Mouse (Mus musculus) hematopoietic stem cell, adult 5-6 weeks (primary cell): ENCODE measurements around the gene Ktn1. TPM values are rescaled to one million over a fixed set of nuclear protein-coding genes. Genes with fewer than 3 reads are reported as not detected.

Experiments
- ATAC-seq, 2 experiments: fragments of 125-278 bp in 1 of 2; replicated peaks in 1 of 2; 2 replicates each; pipeline ENCODE4 v1.8.0; 2016 to 2017; ENCODE audit warnings: inconsistent platforms in 2 of 2, mild to moderate bottlenecking in 2 of 2, moderate number of reproducible peaks in 2 of 2, low read depth in 1 of 2, moderate TSS enrichment in 1 of 2; ENCODE audit not compliant: low FRiP score in 2 of 2, poor library complexity in 2 of 2, severe bottlenecking in 2 of 2, insufficient read depth in 1 of 2, low TSS enrichment in 1 of 2
- total RNA-seq: library from RNA; stranded (forward); fragments of 172-1452, 232-1000 nt; gene quantifications from 2 replicates; pipeline ENCODE4 v1.2.3, GENCODE M21; 2017

Gene Ktn1
- 104 and 115 TPM in 2 replicates for total RNA-seq

DNA sequence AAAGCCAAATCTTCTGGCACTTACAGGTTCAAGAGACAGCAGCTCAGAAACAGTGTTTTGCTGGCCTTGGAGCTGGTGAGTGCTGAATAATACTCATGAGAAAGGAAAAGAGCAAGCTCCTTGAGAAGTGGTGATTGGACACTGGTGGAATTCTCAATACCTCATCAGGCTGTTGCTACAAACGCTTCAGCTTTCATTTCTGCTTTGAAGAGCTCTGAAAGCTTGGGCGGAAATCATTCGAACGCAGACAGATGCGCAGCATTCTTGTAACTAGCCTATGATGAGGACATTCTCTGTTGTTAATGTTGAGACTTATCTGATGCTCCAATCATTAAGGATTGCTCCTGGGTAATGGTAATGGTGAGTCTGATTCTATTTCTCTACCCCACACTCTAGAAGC, at the start of gene Ktn1:
Gene Ktn1, plus strand, starts transcription at position 231 of the 400 bp plus-strand sequence.
- ATAC-seq = no peak

DNA sequence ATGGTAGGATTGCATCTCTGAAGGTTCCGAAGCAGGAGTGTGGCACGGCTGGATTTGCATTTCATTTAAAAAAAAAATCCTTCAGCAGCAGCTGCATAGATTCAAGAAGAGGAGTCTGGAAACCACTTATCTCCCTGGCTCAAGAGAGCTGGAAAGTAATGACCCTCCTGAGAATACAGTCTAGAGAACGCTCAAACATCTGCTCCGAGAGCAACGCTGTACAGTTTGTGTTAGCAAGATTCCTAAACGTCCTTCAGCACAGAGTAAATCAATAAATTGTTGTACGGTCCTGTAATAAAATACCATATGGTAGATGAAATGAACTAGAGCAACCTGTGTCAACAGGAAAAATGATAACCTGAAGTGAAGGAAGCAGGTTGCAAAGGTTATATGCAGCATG, 35.0 kb upstream of the Ktn1 start:
- no peak for ATAC-seq

- ATAC-seq = no peak
Observed at GRCm38 (mm10) chr14:47618891-47619290, 29.4 kb upstream of the Ktn1 start.

DNA sequence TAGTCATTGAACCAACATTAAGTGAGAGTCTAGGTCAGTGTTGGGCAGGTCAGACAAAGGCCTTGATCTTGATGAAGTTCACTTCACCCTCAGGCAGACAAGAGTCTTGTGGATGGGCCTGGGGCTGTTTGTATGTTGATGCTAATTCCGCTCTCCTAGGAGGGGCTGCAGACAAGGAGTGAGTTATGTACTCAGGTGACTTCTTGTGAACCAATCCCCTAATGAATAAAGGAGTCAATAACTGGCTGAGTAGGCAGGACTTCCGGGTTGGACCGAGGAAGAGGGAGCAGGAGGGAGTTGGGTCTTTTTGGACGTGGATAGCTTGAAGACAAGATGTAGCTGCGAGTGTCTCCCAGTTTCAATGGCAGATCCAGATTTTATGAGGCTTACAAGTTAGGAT, 26.3 kb upstream of the Ktn1 start:
- ATAC-seq = no peak

GRCm38 (mm10) chr14:47624837-47625236, 23.4 kb upstream of the Ktn1 start:
- ATAC-seq = no peak

GRCm38 (mm10) chr14:47626143-47626542, 22.1 kb upstream of the Ktn1 start:
- no peak for ATAC-seq

DNA sequence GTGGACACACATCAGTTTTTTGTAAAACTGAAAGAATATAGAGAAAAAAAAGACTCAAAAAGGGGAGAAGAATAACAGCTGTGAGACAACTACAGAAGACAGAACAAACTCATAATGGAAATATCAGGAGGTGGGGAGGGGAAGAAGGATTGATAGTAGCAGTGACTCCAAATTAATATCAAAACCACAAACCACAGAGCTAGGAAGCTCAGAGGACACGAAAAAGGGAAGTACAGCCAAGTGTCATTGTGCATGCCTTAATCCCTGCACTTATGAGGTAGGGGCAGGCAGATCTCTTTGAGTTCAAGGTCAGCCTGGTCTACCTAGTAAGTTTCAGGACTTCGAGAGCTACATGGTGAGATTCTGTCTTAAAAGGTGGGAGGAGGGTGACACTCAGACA, 21.4 kb upstream of the Ktn1 start:
- peak; percentile 81 to 93 for ATAC-seq

GRCm38 (mm10) chr14:47627360-47627759, 20.9 kb upstream of the Ktn1 start:
- no peak for ATAC-seq

DNA sequence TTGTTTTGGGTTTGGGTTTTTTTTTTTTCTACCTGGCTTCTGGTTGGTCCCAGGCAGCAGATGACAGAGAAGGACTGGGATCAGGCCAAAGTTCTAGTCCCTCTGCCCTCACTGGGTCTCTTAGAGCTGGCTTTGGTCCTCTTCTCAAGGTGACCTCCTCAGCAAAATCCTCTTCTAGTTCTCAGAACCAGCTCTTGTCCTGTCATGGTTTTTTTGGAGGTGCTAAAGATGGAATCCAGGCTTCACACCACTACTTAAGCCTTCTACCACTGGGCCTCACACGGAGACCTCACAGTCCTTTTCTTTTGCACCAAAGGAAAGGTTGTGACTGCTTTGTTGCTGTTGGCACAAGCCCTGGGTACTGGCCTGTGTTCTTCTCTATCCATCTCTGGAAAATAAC, 15.8 kb upstream of the Ktn1 start:
- ATAC-seq = no peak

- ATAC-seq = peak; percentile 47 to 84
Observed at GRCm38 (mm10) chr14:47634410-47634809, 13.8 kb upstream of the Ktn1 start.

DNA sequence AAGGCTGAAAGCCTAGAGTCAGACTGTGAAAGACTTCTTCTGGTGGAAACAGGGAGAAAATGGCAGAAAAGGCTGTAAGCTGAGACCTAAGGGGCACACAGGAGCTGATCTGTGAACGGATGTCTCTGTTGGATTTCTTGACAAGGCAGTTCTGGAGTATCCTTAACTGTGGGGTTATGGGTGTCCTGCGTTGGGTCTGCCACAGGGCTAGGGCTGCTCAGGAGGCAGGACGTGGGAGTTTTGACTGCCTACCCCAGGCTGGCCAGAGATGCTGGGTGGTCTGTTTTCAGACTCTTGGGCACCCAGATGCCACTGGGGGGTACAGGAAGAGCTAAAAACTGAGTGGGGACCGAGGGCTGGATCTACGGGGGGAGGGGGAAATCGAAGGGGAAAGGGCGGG, 13.4 kb upstream of the Ktn1 start:
- no peak for ATAC-seq

- no peak for ATAC-seq
Observed at GRCm38 (mm10) chr14:47638316-47638895, 9.8 kb upstream of the Ktn1 start.

DNA sequence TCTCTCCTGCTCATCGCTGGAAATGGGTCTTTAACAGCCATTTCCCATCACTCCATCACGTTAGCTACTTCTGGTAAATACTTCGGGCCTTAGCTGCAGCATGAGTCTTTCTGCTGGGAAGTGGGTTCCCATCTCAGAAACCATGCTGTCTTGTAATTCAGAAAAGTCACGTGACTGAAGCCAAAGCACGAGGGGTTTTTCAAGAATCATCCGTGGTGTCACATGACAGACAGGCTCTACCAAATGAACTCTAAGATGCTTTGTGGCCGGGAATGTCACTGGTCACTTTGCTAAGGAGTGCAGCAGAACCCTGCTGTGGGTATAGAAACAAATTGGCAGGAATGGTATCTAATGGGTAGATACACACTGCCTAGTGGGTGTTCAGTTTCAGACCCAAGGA, 2.6 kb upstream of the Ktn1 start:
- no peak for ATAC-seq

GRCm38 (mm10) chr14:47646246-47646645, 2.0 kb upstream of the Ktn1 start:
- ATAC-seq = no peak

DNA sequence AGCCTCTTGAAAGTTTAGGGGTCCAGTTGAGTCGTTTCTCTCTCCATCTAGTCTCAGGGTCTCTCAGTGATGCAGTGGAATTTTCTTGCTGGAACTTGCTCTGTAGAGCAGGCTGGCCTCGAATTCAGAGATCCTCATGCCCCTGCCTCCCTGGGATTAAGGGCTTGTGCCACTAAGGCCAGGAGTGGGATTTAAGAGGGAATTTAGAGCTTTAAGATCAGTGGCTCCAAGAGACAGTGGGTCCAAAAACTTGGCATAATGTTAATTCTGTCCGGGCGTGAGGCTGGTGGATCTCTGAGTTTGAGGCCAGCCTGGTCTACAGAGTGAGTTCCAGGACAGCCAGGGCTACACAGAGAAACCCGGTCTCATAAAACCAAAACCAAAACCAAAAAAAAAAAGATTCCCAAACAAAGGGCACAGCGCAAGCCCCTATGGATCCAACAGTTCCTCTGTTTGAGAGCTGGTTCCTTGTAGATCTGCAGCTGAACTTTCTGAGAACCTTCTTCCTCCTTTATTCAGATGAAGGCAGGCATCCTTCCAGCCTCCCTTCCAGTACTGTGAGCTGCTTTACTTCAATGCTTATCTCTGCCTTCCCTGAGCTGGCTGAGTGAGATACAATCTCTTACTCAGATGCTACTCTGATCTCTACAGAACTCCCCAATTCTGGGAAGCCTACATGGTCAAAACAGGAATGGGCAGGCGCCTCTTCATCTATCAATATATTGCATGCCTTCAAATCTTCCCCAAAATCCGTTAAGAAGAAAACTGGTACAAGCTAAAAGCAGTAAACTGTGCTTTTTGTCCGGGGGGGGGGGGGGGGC, 1.3 kb upstream of the Ktn1 start:
- no peak for ATAC-seq

DNA sequence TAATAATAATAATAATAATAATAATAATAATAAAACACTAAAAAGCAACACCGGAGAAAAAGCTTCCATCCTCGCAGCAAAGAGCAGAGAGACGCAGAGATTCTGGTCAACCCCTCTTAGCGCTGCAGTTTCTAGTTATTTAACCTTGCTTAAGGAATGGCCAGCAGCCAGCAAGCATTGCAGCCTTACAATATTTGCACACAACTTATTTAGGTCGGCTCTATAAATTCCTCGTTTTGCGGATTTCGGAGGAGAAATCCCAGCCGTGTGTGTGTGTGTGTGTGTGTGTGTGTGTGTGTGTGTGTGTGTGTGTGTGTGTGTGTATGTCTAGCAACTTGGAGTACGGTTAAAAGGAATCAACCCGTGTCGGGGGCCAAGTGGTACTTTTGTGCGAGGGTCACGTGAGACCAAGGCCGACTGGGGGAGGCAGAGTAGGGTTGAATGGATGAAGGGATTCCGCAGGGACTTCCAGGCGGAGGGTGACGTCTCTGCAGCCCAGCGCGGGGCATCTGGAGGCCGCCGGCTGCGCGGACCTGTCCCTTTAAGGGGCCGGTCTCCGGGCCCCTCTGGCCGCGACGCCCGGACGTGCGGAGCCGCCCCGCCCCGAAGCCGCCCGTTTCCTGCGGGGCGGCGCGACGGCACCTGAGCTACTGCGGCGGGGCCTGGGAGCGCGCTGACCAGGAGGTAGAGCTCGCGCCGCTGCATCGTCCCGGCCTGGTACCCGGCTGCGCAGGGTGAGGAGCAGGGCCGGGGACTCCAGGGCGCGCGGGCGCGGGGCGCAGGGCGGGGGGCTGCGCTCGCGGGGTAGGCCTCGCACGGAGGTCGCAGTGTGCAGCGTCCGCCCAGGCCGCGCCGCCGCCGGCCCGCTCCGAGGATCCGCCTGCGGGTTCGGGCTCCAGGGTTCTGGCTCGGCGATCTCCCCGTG, 720 bp downstream of the Ktn1 start:
- ATAC-seq = peak; percentile 57 to 63

DNA sequence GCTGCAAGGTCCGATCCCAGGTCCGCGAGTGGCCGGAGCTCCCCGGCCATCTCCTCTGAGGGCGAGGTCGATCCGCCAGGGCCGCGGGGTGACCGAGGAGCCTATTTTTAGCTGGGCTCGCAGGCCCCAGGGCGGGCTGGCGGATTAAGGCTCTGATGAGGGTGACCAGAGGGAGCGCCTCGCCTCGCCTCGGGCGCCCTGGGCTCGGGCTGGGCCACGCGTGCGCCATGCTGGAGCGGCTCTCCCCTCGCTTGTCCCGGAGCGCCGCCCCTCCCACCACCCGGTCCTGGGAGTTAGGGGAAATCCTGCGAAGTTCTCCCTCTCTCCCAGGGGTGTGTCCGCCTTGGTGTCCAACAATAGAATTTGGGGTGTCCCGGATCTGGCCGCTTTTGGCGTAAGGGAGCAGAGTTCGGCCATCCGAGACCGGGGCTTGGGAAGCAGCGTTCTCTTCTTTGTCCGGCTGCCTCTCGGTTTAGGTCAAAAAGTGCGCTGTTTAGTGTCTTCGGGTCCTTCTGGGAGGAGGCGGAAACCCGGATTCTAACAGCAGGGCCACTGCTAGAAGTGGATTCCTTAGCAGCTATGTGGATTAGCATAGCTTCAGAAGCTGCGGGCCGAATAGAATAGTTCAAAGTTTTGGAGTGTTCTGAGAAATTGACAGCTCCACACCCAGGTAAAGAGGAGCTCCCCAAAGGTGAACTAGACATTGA, 1.5 kb downstream of the Ktn1 start:
- ATAC-seq = peak; percentile 43 to 68; a peak in 3 of 4 replicates
